Mouse (Mus musculus) megakaryocyte, embryonic 14.5 days (primary cell): Measurements from ENCODE around the gene Haghl.

Source experiments
- FLI1 ChIP-seq: IDR thresholded peaks from 2 replicates; pipeline ENCODE4 v1.6.1; 2012; ENCODE audit warnings: low read length, inconsistent platforms, mixed read lengths
- GATA1 ChIP-seq: IDR thresholded peaks from 3 replicates; pipeline ENCODE4 v1.6.1; 2012; ENCODE audit warnings: mixed read lengths, low read length, inconsistent platforms, borderline replicate concordance

DNA sequence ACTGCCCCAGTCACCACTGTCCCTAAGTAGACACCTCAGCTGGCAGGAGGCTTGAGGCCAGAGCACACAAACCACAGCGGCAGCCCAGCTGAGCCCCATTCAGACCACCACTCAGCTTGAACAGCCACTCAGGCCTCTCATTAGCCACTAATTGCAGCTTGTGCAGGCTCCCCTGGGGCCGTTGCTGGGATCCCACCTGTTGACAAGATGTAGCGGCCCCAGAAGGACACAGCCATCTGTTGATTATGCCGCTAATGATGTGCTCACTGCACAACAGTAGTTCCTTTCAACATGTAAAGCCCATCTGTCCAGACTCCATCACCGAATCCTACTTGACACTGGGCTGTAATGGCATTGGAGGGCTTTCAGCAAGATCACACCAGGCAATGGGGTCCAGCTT is 19.6 kb downstream of the Haghl start:
- TF ChIP-seq GATA1 (no peak), FLI1 (no peak)
